Mouse (Mus musculus) hindbrain, embryonic 16.5 days (tissue): Measurements from ENCODE around the gene Olfr1201. TPM values are rescaled to one million over a fixed set of nuclear protein-coding genes. Genes with fewer than 3 reads are reported as not detected.

Source experiments
- ATAC-seq: fragments of 200-750 bp; cut with Nextera tagmentation; 2 replicates; pipeline ENCODE4 v1.8.0; 2017; ENCODE audit warnings: moderate TSS enrichment, moderate library complexity
- H3K27ac ChIP-seq: fragments of 300-500 bp; sonication (generic); 2 replicates; pipeline ENCODE4 v1.5.1; 2014; ENCODE audit warnings: low read depth, mild to moderate bottlenecking, control low read depth, low read length, moderate library complexity
- H3K27me3 ChIP-seq: fragments of 300-500 bp; sonication (generic); replicated peaks from 2 replicates; pipeline ENCODE4 v1.6.1; 2014; ENCODE audit warnings: low read length; ENCODE audit not compliant: control insufficient read depth, insufficient read depth
- H3K36me3 ChIP-seq: fragments of 300-500 bp; sonication (generic); 2 replicates; pipeline ENCODE4 v1.6.1; 2014; ENCODE audit warnings: mild to moderate bottlenecking, low read length, moderate library complexity, mixed read lengths; ENCODE audit not compliant: control insufficient read depth, insufficient read depth
- H3K4me1 ChIP-seq: fragments of 300-500 bp; sonication (generic); 2 replicates; pipeline ENCODE4 v1.6.1; 2014; ENCODE audit warnings: low read depth, low read length; ENCODE audit not compliant: control insufficient read depth, insufficient read depth
- H3K4me2 ChIP-seq: fragments of 300-500 bp; sonication (generic); 2 replicates; pipeline ENCODE4 v1.6.1; 2014; ENCODE audit warnings: mild to moderate bottlenecking, low read length, control low read depth, moderate library complexity
- H3K4me3 ChIP-seq: fragments of 300-500 bp; sonication (generic); 2 replicates; pipeline ENCODE4 v1.5.1; 2014; ENCODE audit warnings: mild to moderate bottlenecking, low read length, control low read depth, moderate library complexity
- H3K9ac ChIP-seq: fragments of 300-500 bp; sonication (generic); 2 replicates; pipeline ENCODE4 v1.6.1; 2014; ENCODE audit warnings: low read depth, mild to moderate bottlenecking, control low read depth, low read length, moderate library complexity
- H3K9me3 ChIP-seq: fragments of 300-500 bp; sonication (generic); 2 replicates; pipeline ENCODE4 v1.6.1; 2014; ENCODE audit warnings: mild to moderate bottlenecking, low read length, moderate library complexity; ENCODE audit not compliant: control insufficient read depth
- WGBS: fragments of 180-500 bp; shearing (Covaris S2); extraction: QIAGEN DNeasy Blood & Tissue Kit; methylation state at CpG from one replicate; pipeline ENCODE4 v1.1.7; 2014; 5-methylcytosine and 5-hydroxymethylcytosine counted together
- polyA plus RNA-seq: library from polyadenylated mRNA; unstranded; fragments of >200 nt; fragmentation: Nextera tagmentation; extraction: Ambion mirVana; gene quantifications from 2 replicates; pipeline ENCODE4 v1.2.1, GENCODE M21; 2015

Gene Olfr1201
- polyA plus RNA-seq: not detected in 2 replicates

DNA sequence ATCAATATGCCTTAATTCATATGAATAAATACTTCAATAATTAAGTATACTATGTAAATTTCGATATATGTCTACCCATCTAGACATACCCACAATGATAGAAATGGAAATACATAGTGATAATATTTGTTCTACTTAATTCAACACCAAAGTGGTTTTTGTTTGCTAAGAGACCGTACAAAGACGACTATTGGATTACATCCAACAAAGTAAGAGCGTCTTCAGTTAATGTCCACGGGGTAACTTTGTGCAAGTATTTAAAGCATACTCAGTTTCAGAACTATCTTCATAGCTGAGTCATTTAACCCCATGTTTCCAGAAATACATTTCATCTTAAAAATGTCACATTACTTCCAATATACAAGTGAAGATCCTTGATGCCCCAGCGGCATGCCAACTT, at the start of gene Olfr1201:
Gene Olfr1201 (plus strand): TSS at position 301 of the 400 bp plus-strand sequence.
- no peaks in the 10 kb centered on the region for H3K27me3 ChIP-seq
- 86% methylated on average over 6 of the region's 6 CpGs for WGBS
- H3K4me1 ChIP-seq: no peaks in the 10 kb centered on the region
- no peak within 1 kb of the TSS for H3K27ac ChIP-seq
- H3K4me3 ChIP-seq: no peak within 1 kb of the TSS
- no peak within 1 kb of the TSS for H3K4me2 ChIP-seq
- no peaks in the 10 kb centered on the region for H3K36me3 ChIP-seq
- no peak within 1 kb of the TSS for H3K9ac ChIP-seq
- H3K9me3 ChIP-seq: no peaks in the 10 kb centered on the region
- no peak for ATAC-seq

DNA sequence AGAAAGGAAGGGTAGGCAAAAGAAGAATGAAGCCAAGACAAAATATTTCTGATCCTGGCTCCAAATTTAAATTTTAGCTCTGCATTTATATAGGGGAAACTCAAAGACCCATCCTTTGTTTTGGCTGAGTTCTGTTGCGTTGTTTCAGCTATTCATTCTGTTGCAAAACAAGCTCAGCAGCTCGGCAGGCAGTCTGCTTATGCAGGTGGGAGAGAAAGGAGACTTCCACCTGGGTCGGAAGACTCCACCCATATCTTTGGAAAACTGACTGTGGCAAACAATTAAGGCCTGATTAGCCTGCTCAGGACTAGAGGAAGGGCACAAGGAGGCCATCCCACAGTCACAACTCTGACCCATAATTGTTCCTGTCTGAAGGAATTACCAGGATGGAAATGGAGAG, 49.5 kb upstream of the Olfr1201 start:
- H3K4me1 ChIP-seq: no peaks in the 10 kb centered on the region
- H3K9me3 ChIP-seq: no peaks in the 10 kb centered on the region
- WGBS: 66% methylated on average over 3 of the region's 3 CpGs
- H3K4me2 ChIP-seq: no peak overlapping the region
- no peaks in the 10 kb centered on the region for H3K36me3 ChIP-seq
- H3K4me3 ChIP-seq: no peak overlapping the region
- no peak overlapping the region for H3K9ac ChIP-seq
- no peaks in the 10 kb centered on the region for H3K27me3 ChIP-seq
- H3K27ac ChIP-seq: no peak overlapping the region
- no peak for ATAC-seq

DNA sequence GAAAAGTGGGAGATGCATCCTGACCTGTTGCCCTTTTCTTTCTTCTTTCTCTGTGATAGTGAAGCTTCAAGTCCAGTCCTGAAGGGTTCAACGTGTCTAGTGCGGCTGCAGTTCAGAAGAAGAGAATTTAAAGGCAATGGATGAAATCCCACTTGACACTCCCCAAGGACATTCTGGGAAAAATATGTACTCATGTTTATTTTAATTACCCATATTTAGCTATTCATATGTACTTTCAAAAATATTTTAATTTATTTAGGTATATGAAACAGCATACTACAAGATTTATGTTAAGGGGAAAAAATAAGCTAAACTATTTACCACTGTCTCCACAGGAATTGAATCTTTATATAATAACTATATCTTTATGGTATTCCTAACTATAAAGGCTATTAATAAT, 41.6 kb upstream of the Olfr1201 start, which contains the start of gene Olfr1198:
Gene Olfr1198 (minus strand): TSS at position 101 of the 400 bp plus-strand sequence.
- H3K27me3 ChIP-seq: no peaks in the 10 kb centered on the region
- no peak within 1 kb of the TSS for H3K27ac ChIP-seq
- no peak within 1 kb of the TSS for H3K9ac ChIP-seq
- H3K4me3 ChIP-seq: no peak within 1 kb of the TSS
- no peaks in the 10 kb centered on the region for H3K9me3 ChIP-seq
- 93% methylated on average over 2 of the region's 2 CpGs for WGBS
- H3K4me2 ChIP-seq: no peak within 1 kb of the TSS
- ATAC-seq: no peak
- H3K36me3 ChIP-seq: no peaks in the 10 kb centered on the region
- no peaks in the 10 kb centered on the region for H3K4me1 ChIP-seq

DNA sequence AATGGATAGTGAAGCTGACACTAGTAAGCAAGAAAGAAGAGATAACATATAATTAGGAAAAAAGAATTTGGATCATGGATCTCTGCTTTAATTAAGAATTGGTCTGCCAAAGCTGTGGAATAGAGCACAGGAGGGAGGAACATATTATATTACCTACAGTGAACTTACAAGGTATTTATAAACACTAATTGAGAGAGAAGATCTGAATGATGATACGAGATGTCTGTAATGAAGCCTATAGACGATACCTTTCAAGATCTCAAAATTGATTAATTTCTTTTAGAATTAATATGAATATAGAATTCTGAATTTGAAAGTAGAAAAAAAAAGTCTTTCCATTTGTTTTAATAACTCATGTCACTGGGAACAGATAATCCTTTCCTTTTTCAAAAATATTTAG, 32.5 kb upstream of the Olfr1201 start, which contains the start of gene Olfr1199:
Gene Olfr1199 (minus strand): TSS at position 101 of the 400 bp plus-strand sequence.
- no peaks in the 10 kb centered on the region for H3K27me3 ChIP-seq
- WGBS: 95% methylated on average over 2 of the region's 2 CpGs
- no peak within 1 kb of the TSS for H3K9ac ChIP-seq
- no peak within 1 kb of the TSS for H3K4me2 ChIP-seq
- H3K27ac ChIP-seq: no peak within 1 kb of the TSS
- no peak within 1 kb of the TSS for H3K4me3 ChIP-seq
- no peaks in the 10 kb centered on the region for H3K4me1 ChIP-seq
- H3K36me3 ChIP-seq: no peaks in the 10 kb centered on the region
- H3K9me3 ChIP-seq: no peaks in the 10 kb centered on the region
- ATAC-seq: no peak

DNA sequence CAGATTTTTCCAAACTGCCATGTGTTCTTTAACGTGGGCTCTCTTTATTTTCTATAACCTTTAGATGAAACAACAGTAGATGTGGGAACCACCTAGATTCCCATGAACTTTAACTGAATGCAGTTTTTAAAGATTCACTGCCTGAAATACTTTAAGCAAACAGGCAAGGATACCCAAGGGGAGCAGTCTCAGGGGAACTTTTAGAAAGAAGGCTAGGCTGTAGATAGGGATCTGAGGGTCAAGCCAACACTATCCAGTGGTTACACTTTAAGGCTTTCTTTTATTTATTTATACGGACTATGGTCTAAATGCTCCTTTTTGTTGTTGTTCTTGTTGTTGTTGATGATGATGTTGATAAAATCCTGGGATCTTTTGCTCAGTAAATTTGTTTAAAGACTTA, 22.4 kb upstream of the Olfr1201 start, which contains the start of gene Olfr1200:
Gene Olfr1200 (minus strand): TSS at position 101 of the 400 bp plus-strand sequence.
- Histone ChIP-seq H3K36me3 (no peaks in the 10 kb centered on the region), H3K4me1 (no peaks in the 10 kb centered on the region), H3K27ac (no peak within 1 kb of the TSS), H3K9me3 (no peaks in the 10 kb centered on the region), H3K9ac (no peak within 1 kb of the TSS), H3K4me2 (no peak within 1 kb of the TSS), H3K27me3 (no peaks in the 10 kb centered on the region), H3K4me3 (no peak within 1 kb of the TSS)
- no peak for ATAC-seq
- WGBS: 87% methylated on average over 2 of the region's 2 CpGs

DNA sequence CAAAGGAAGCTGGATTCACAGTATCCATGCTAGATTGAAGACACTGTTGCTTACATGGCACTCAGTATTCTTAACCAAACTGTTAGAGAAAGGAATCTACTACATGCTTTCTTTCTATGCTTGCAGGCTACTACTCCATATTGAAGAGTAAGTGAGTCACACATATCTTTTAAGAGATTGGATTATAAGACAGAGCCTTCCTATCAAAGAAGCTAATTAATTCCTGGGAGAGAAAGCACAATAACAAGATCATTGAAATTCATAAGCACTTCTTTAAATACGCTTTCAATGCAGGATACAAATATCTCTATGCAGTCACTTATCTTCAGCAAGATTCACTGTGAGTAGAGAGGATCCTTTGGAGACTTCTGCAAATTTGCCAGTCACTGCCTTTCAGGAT, 21.4 kb downstream of the Olfr1201 start, which contains the start of gene Olfr1202:
Gene Olfr1202 (plus strand): TSS at position 301 of the 400 bp plus-strand sequence.
- H3K9ac ChIP-seq: no peak within 1 kb of the TSS
- H3K27me3 ChIP-seq: no peaks in the 10 kb centered on the region
- no peak within 1 kb of the TSS for H3K4me3 ChIP-seq
- H3K4me2 ChIP-seq: no peak within 1 kb of the TSS
- H3K9me3 ChIP-seq: no peaks in the 10 kb centered on the region
- no peaks in the 10 kb centered on the region for H3K4me1 ChIP-seq
- H3K27ac ChIP-seq: no peak within 1 kb of the TSS
- WGBS: 73% methylated on average over 1 of the region's 1 CpGs
- no peaks in the 10 kb centered on the region for H3K36me3 ChIP-seq
- no peak for ATAC-seq

DNA sequence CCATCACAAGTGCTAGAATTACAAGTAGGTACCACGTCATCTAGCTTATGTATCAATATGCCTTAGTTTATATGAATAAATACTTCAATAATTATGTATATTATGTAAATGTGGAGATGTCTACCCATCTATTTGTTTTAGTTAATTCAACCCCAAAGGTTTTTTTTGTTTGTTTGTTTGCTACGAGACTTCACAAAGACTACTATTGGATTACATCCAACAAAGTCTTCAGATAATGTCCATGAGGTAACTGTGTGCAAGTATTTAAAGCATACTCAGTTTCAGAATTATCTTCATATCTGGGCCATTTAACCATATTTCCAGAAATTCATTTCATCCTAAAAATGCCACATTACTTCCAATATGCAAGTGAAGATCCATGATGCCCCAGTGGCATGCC, 36.6 kb downstream of the Olfr1201 start, which contains the start of gene Olfr1205:
Gene Olfr1205 (plus strand): TSS at position 301 of the 400 bp plus-strand sequence.
- no peaks in the 10 kb centered on the region for H3K9me3 ChIP-seq
- no peak within 1 kb of the TSS for H3K4me3 ChIP-seq
- WGBS: 93% methylated on average over 2 of the region's 2 CpGs
- H3K4me2 ChIP-seq: no peak within 1 kb of the TSS
- H3K9ac ChIP-seq: no peak within 1 kb of the TSS
- no peaks in the 10 kb centered on the region for H3K27me3 ChIP-seq
- ATAC-seq: no peak
- no peak within 1 kb of the TSS for H3K27ac ChIP-seq
- no peaks in the 10 kb centered on the region for H3K36me3 ChIP-seq
- no peaks in the 10 kb centered on the region for H3K4me1 ChIP-seq

DNA sequence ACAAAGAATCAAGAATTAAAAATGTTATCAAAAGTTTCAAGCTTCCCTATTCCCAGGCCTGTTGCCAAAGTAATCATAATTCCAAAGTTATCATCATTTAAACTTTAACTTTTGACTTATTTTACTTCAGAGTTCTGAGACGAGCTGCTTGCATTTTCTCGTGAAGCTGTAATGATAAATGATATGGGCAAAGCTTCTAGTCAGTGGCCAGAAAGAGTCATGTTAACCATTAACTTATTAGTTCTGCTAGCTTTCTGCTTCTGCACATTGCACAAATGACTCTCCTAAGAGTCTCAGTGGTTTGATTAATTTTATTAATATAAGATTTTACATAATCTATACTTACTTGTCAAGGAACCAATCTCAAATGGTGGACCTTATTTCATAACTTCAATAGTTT, 45.6 kb downstream of the Olfr1201 start:
- WGBS: 71% methylated on average over 2 of the region's 2 CpGs
- Histone ChIP-seq H3K36me3 (no peaks in the 10 kb centered on the region), H3K9me3 (no peaks in the 10 kb centered on the region), H3K4me1 (no peaks in the 10 kb centered on the region), H3K9ac (no peak overlapping the region), H3K4me2 (no peak overlapping the region), H3K4me3 (no peak overlapping the region), H3K27ac (no peak overlapping the region), H3K27me3 (no peaks in the 10 kb centered on the region)
- no peak for ATAC-seq
